14 mouse cellular contexts compared by ENCODE assay signal in the genomic region with DNA sequence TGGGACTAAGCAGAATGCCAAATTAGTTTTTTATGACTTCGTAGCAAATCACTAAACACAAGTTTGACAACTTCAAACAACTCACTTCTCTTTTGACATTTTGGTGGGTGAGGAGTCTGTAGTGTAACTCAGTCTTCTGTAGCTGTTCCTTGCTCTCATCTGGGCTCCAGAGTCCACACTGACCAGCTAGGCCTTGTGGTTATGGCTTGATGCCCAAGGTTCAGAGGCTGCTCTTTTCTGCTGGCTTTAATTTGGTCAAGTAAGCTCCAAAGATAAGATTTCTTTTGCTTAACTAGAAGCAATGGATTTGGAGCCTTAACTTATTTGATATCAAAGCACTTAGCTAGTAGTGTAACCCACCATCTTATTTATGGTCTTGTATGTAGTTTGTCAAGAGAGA. TPM values are rescaled to one million over a fixed set of nuclear protein-coding genes. Genes with fewer than 3 reads are reported as not detected.
DNase-seq lines count a peak whose midpoint lies in the region; ATAC-seq and TF ChIP-seq lines count a peak whose summit lies in the region.
"Had no signal": no experiment of that assay in that cellular context is flagged by ENCODE, and none has a peak within 500 bp of the region (broad histone marks: within the 10 kb centered on the region; RNA-seq: fewer than 3 reads in every experiment).

No protein-coding gene starts in this region.

- TF ChIP-seq CTCF in heart, postnatal 0 days (IDR thresholded peaks at IDR 0.05; ENCODE audit: low read depth), result no peak
- no peak for TF ChIP-seq CTCF in stomach, postnatal 0 days (IDR thresholded peaks at IDR 0.05; ENCODE audit: low read depth)

- no peak overlapping the region for H3K4me2 ChIP-seq in heart, postnatal 0 days (ENCODE audit: low read depth, low read length)
- H3K4me2 ChIP-seq in stomach, postnatal 0 days (replicated peaks; ENCODE audit: low read depth), result no peak overlapping the region
- H3K4me2 ChIP-seq in neural tube, embryonic 15.5 days, result no peak overlapping the region
- H3K4me2 ChIP-seq: embryonic facial prominence, embryonic 12.5 days; heart, embryonic 13.5 days; limb, embryonic 15.5 days; lung, embryonic 15.5 days had no signal

- H3K9ac ChIP-seq in heart, postnatal 0 days (replicated peaks; ENCODE audit: low read depth, low read length), result no peak overlapping the region
- H3K9ac ChIP-seq in stomach, postnatal 0 days (ENCODE audit: low read length), result no peak overlapping the region
- no peak overlapping the region for H3K9ac ChIP-seq in neural tube, embryonic 15.5 days (replicated peaks)
- H3K9ac ChIP-seq: embryonic facial prominence, embryonic 12.5 days; heart, embryonic 13.5 days; limb, embryonic 15.5 days; lung, embryonic 15.5 days had no signal

- no peak for TF ChIP-seq EP300 in heart, postnatal 0 days (IDR thresholded peaks at IDR 0.05; ENCODE audit: low read depth)
- TF ChIP-seq EP300 in stomach, postnatal 0 days (optimal IDR thresholded peaks at IDR 0.05), result no peak

- no peaks in the 10 kb centered on the region for H3K9me3 ChIP-seq in heart, postnatal 0 days (replicated peaks; ENCODE audit: control insufficient read depth, low read length)
- H3K9me3 ChIP-seq in heart, embryonic 10.5 days, result no peaks in the 10 kb centered on the region
- H3K9me3 ChIP-seq in stomach, postnatal 0 days (ENCODE audit: control insufficient read depth, low read length), result no peaks in the 10 kb centered on the region
- no peaks in the 10 kb centered on the region for H3K9me3 ChIP-seq in neural tube, embryonic 15.5 days (replicated peaks)
- H3K9me3 ChIP-seq: embryonic facial prominence, embryonic 12.5 days; heart, embryonic 13.5 days; limb, embryonic 15.5 days; lung, embryonic 15.5 days had no signal

- H3K36me3 ChIP-seq in heart, postnatal 0 days (replicated peaks; ENCODE audit: control insufficient read depth, insufficient read depth, low read length), result peaks cover 17% of the 10 kb centered on the region
- peaks cover 9% of the 10 kb centered on the region; the same call in 1 of the 2 replicates for H3K36me3 ChIP-seq in heart, embryonic 10.5 days
- H3K36me3 ChIP-seq in stomach, postnatal 0 days (ENCODE audit: control insufficient read depth, insufficient read depth, low read length), result 0 out of 2 replicates have a peak, but pooled peaks cover 3% of the 10 kb centered on the region
- peaks cover 7% of the 10 kb centered on the region for H3K36me3 ChIP-seq in neural tube, embryonic 15.5 days
- H3K36me3 ChIP-seq: lung, embryonic 15.5 days had no signal

- no peak overlapping the region for H3K4me3 ChIP-seq in heart, postnatal 0 days (ENCODE audit: low read depth, low read length)
- H3K4me3 ChIP-seq in heart, embryonic 10.5 days, result no peak overlapping the region
- no peak overlapping the region for H3K4me3 ChIP-seq in stomach, postnatal 0 days (ENCODE audit: low read depth, low read length)
- H3K4me3 ChIP-seq in neural tube, embryonic 15.5 days (replicated peaks), result no peak overlapping the region
- H3K4me3 ChIP-seq: embryonic facial prominence, embryonic 12.5 days; heart, embryonic 13.5 days; limb, embryonic 15.5 days; lung, embryonic 15.5 days had no signal

- H3K27ac ChIP-seq in heart, postnatal 0 days (ENCODE audit: low read depth), result peak overlapping the region; percentile 46; the same call in 1 of the 2 replicates
- H3K27ac ChIP-seq in heart, embryonic 10.5 days, result no peak overlapping the region
- no peak overlapping the region for H3K27ac ChIP-seq in stomach, postnatal 0 days (replicated peaks)
- H3K27ac ChIP-seq in neural tube, embryonic 15.5 days (replicated peaks), result no peak overlapping the region
- H3K27ac ChIP-seq: embryonic facial prominence, embryonic 12.5 days; limb, embryonic 15.5 days; lung, embryonic 15.5 days had no signal

- H3K27me3 ChIP-seq in heart, postnatal 0 days (ENCODE audit: control insufficient read depth, insufficient read depth, low read length), result no peaks in the 10 kb centered on the region
- H3K27me3 ChIP-seq in heart, embryonic 10.5 days (ENCODE audit: insufficient read depth, poor library complexity, severe bottlenecking), result no peaks in the 10 kb centered on the region
- no peaks in the 10 kb centered on the region for H3K27me3 ChIP-seq in stomach, postnatal 0 days (ENCODE audit: control insufficient read depth, insufficient read depth, low read length)
- no peaks in the 10 kb centered on the region for H3K27me3 ChIP-seq in neural tube, embryonic 15.5 days (replicated peaks)
- H3K27me3 ChIP-seq: embryonic facial prominence, embryonic 12.5 days; heart, embryonic 13.5 days; limb, embryonic 15.5 days; lung, embryonic 15.5 days had no signal

- 94% methylated on average over 1 of the region's 1 CpGs for WGBS in heart, postnatal 0 days
- WGBS in heart, embryonic 10.5 days, result 91% methylated on average over 1 of the region's 1 CpGs
- WGBS in stomach, postnatal 0 days, result 92% methylated on average over 1 of the region's 1 CpGs
- WGBS in neural tube, embryonic 15.5 days, result 89% methylated on average over 1 of the region's 1 CpGs

- DNase-seq in heart, postnatal 0 days (ENCODE audit: low spot score), result no peak
- DNase-seq in heart, embryonic 10.5 days (ENCODE audit: low spot score), result no peak
- DNase-seq in ovary, adult 18-20 months (ENCODE audit: low spot score), result peak; percentile 74
- no peak for DNase-seq in ovary, postnatal 14 days (ENCODE audit: low spot score)
- peak; percentile 55 for DNase-seq in fibroblast of lung, adult 2 months (ENCODE audit: low read depth)
- peak; percentile 54 for DNase-seq in stomach, postnatal 0 days (ENCODE audit: low spot score)
- DNase-seq in cerebellum, adult 8-10 months, result no peak
- DNase-seq: B cell, adult 2 months; gastrocnemius, postnatal 25 days had no signal

- no peak for ATAC-seq in heart, postnatal 0 days (ENCODE audit: insufficient read depth, low read depth)
- ATAC-seq in stomach, postnatal 0 days (ENCODE audit: low FRiP score, low TSS enrichment), result no peak
- ATAC-seq in neural tube, embryonic 15.5 days (ENCODE audit: low FRiP score), result no peak

- H3K4me1 ChIP-seq in heart, postnatal 0 days (ENCODE audit: control insufficient read depth, insufficient read depth), result no peaks in the 10 kb centered on the region
- H3K4me1 ChIP-seq in heart, embryonic 10.5 days, result no peaks in the 10 kb centered on the region
- no peaks in the 10 kb centered on the region for H3K4me1 ChIP-seq in stomach, postnatal 0 days (replicated peaks; ENCODE audit: control insufficient read depth, insufficient read depth)
- H3K4me1 ChIP-seq in neural tube, embryonic 15.5 days, result no peaks in the 10 kb centered on the region
- H3K4me1 ChIP-seq: embryonic facial prominence, embryonic 12.5 days; limb, embryonic 15.5 days; lung, embryonic 15.5 days had no signal

RNA-seq across cellular contexts. Expression of gene Herc2, which starts 14.9 kb away (rescaled TPM):
- 21.6 and 37.1 TPM in 2 replicates for total RNA-seq in heart, postnatal 0 days (2014; rRNA removed; ENCODE audit: low replicate concordance)
- 11.0 and 13.0 TPM in 2 replicates for polyA plus RNA-seq in heart, postnatal 0 days (2015; fragmentation: Nextera tagmentation; extraction: Ambion mirVana)
- polyA plus RNA-seq in heart, embryonic 10.5 days (2016; fragmentation: Nextera tagmentation; extraction: Ambion mirVana), result 18.1 and 20.8 TPM in 2 replicates
- 10.9 and 11.9 TPM in 2 replicates for polyA plus RNA-seq in stomach, postnatal 0 days (2015; fragmentation: Nextera tagmentation; extraction: Ambion mirVana)
- polyA plus RNA-seq in neural tube, embryonic 15.5 days (2015; fragmentation: Nextera tagmentation; extraction: Ambion mirVana), result 44.8 and 46.7 TPM in 2 replicates

RNA-seq across cellular contexts. Expression of gene Nipa1, which starts 45.1 kb away (rescaled TPM):
- 1.5 and 2.5 TPM in 2 replicates for total RNA-seq in heart, postnatal 0 days (2014; rRNA removed; ENCODE audit: low replicate concordance)
- 3.0 and 3.1 TPM in 2 replicates for polyA plus RNA-seq in heart, postnatal 0 days (2015; fragmentation: Nextera tagmentation; extraction: Ambion mirVana)
- 5.6 and 6.8 TPM in 2 replicates for polyA plus RNA-seq in heart, embryonic 10.5 days (2016; fragmentation: Nextera tagmentation; extraction: Ambion mirVana)
- 6.3 and 6.4 TPM in 2 replicates for polyA plus RNA-seq in stomach, postnatal 0 days (2015; fragmentation: Nextera tagmentation; extraction: Ambion mirVana)
- 25.5 and 31.8 TPM in 2 replicates for polyA plus RNA-seq in neural tube, embryonic 15.5 days (2015; fragmentation: Nextera tagmentation; extraction: Ambion mirVana)

Comparison
In these comparisons a context has a peak if more than half of its experiments do, and no peak if none do; other contexts are left out.
1. DNase-seq: peak in ovary, adult 18-20 months (single experiment), fibroblast of lung, adult 2 months (single experiment) and stomach, postnatal 0 days (single experiment); none in heart, postnatal 0 days (single experiment), heart, embryonic 10.5 days (single experiment), ovary, postnatal 14 days (single experiment) and cerebellum, adult 8-10 months (single experiment).